Mouse (Mus musculus) bone marrow, adult 2 months (tissue): Measurements from ENCODE around the gene Cfap43. TPM values are rescaled to one million over a fixed set of nuclear protein-coding genes. Genes with fewer than 3 reads are reported as not detected.

Experiments
- H3K27ac ChIP-seq: fragments of 200-500 bp; 2 replicates; pipeline ENCODE4 v1.5.1; 2012; ENCODE audit warnings: low read depth, mild to moderate bottlenecking, control low read depth, inconsistent platforms, low read length; ENCODE audit not compliant: control insufficient read depth, poor library complexity, insufficient read depth
- H3K4me1 ChIP-seq: fragments of 200-500 bp; 2 replicates; pipeline ENCODE4 v1.6.1; 2011; ENCODE audit warnings: low read length; ENCODE audit not compliant: control insufficient read depth, insufficient read depth
- H3K4me3 ChIP-seq: fragments of 200-500 bp; replicated peaks from 2 replicates; pipeline ENCODE3; 2011; ENCODE audit warnings: mild to moderate bottlenecking, low read depth, low read length, control low read depth; ENCODE audit not compliant: control insufficient read depth
- CTCF ChIP-seq: fragments of 200-500 bp; IDR thresholded peaks from 2 replicates; pipeline ENCODE4 v1.5.1; 2011; ENCODE audit warnings: low read length, control low read depth; ENCODE audit not compliant: control insufficient read depth, insufficient read depth
- POLR2A ChIP-seq: fragments of 200-500 bp; IDR thresholded peaks from 2 replicates; pipeline ENCODE4 v1.6.1; 2011; ENCODE audit warnings: low read depth, mild to moderate bottlenecking, control low read depth, low read length, borderline replicate concordance; ENCODE audit not compliant: control insufficient read depth
- whole genome bisulfite sequencing: fragments of 180-500 bp; shearing (Covaris S2); methylation state at CpG from one replicate; pipeline ENCODE4 v1.1.7; 2018; 5-methylcytosine and 5-hydroxymethylcytosine counted together
- polyA plus RNA-seq: library from polyadenylated mRNA; stranded (reverse); fragments of >200 nt; gene quantifications from 2 replicates; pipeline ENCODE4 v1.2.4, GENCODE M21; 2011; ENCODE audit warnings: low replicate concordance; ENCODE audit not compliant: missing spikeins, insufficient read depth, insufficient read length

The Cfap43 gene
- polyA plus RNA-seq, 1 experiment, result not detected

GRCm38 (mm10) chr19:47836701-47837526, 82.2 kb downstream of the Cfap43 start:
- WGBS, result 7% methylated on average over 49 of the region's 49 CpGs
- Histone ChIP-seq H3K4me1 (no peaks in the 10 kb centered on the region; the same call in 1 of the 2 replicates), H3K27ac (no peak overlapping the region), H3K4me3 (peak overlapping the region; percentile 12)
- TF ChIP-seq POLR2A (no peak), CTCF (peak; percentile 9; the same call in 1 of the 2 replicates)

GRCm38 (mm10) chr19:47835776-47836175, 83.3 kb downstream of the Cfap43 start:
- Histone ChIP-seq H3K4me1 (no peaks in the 10 kb centered on the region; the same call in 1 of the 2 replicates), H3K4me3 (no peak overlapping the region), H3K27ac (no peak overlapping the region)
- TF ChIP-seq POLR2A (no peak), CTCF (no peak)
- 77% methylated on average over 7 of the region's 7 CpGs for WGBS

DNA sequence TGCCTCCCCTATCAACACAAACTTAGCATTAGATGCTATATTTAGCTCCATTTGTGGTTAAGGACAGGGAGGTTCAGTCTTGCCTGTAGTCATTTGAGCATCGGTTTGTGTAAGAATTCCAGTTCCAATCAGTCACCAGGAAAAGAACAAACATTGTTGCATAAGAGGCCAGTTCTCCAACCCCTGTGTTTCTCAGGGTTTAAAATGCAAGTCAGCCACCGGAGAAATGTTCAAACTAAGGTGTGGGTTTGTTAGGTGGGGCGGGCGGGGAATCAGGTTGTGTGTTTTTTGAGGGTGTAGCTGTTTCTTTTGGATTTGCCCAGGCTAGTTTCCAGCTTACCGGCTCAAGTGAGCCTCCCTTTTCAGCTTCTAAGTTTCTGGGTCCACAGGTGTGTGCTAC, 84.5 kb downstream of the Cfap43 start:
- TF ChIP-seq CTCF, result no peak
- no peak for TF ChIP-seq POLR2A
- WGBS, result 66% methylated on average over 5 of the region's 5 CpGs
- Histone ChIP-seq H3K4me3 (no peak overlapping the region), H3K27ac (no peak overlapping the region), H3K4me1 (no peaks in the 10 kb centered on the region; the same call in 1 of the 2 replicates)

DNA sequence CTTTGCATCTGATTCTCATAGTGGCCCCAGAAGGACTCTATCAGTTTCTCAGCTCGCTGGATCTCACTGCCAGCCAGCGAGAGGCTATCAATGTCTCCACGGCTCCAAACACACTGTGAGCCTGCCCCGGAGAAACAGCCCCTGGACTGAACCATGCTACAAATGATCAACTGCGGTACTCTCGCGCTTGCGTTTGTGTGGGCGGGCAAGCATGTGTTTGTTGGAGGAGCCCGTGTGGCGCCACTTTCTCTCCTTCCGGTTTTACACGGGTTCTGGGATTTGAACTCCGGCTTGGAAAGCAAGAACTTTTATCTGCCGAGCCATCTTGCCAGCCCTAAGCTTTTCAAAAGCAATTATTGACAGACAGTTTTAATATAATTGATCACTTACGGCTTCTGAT, 86.8 kb downstream of the Cfap43 start:
- no peak overlapping the region for H3K4me3 ChIP-seq
- TF ChIP-seq CTCF (no peak), POLR2A (no peak)
- 85% methylated on average over 16 of the region's 16 CpGs for WGBS
- no peaks in the 10 kb centered on the region; the same call in 1 of the 2 replicates for H3K4me1 ChIP-seq
- no peak overlapping the region for H3K27ac ChIP-seq

DNA sequence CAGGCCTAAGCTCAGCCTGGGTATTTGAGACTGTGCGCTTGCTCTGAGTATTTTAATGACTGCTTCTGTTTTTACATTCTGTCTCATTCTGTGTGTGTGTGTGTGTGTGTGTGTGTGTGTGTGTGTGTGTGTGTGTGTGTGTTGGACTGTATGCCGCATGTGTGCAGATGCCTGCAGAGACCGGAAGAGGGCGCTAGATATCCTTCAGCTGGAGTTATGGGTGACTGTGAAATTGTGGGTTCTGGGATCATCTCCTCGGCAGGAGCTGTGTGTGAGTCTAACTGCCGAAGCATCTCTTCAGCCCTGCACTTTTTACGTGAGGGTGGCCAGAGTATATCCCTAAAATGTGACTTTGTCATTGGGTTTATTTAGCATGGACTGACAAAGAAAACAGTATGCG, 88.0 kb downstream of the Cfap43 start:
- WGBS, result 89% methylated on average over 8 of the region's 8 CpGs
- Histone ChIP-seq H3K4me1 (no peaks in the 10 kb centered on the region; the same call in 1 of the 2 replicates), H3K27ac (no peak overlapping the region), H3K4me3 (no peak overlapping the region)
- no peak for TF ChIP-seq CTCF
- TF ChIP-seq POLR2A, result no peak

DNA sequence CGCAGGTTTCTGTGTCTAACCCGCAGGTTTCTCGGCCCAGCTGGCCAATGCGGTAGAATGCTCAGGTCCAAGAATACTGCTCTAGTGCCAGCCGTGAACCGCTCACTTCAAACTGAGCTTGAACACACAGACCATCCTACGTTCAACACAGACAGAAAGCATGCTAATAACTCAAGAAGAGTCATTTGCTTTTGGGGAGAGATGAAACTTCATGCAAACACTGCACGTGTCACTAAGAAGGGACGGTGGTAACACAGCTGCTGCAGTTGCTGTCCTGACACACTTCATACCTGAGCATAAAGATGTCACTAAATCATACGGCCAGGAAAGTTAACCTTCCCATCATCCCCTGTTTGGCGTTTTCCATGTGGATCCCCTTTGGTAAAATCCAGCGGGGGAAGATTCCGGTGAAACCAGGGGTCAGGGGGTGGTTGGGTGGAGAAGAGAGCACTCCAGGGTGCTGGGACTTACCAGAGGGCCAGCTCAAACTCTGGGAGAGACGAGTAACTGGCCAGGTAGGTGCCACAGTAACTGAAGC, 89.1 kb downstream of the Cfap43 start:
- H3K4me1 ChIP-seq, result no peaks in the 10 kb centered on the region; the same call in 1 of the 2 replicates
- H3K27ac ChIP-seq, result no peak overlapping the region; the same call in 1 of the 2 replicates
- WGBS, result 87% methylated on average over 14 of the region's 14 CpGs
- TF ChIP-seq POLR2A, result no peak
- no peak for TF ChIP-seq CTCF
- H3K4me3 ChIP-seq, result no peak overlapping the region

- H3K4me3 ChIP-seq, result no peak overlapping the region
- no peak for TF ChIP-seq POLR2A
- TF ChIP-seq CTCF, result no peak
- no peaks in the 10 kb centered on the region for H3K4me1 ChIP-seq
- H3K27ac ChIP-seq, result no peak overlapping the region
- WGBS, result 67% methylated on average over 5 of the region's 5 CpGs
These were observed 95.1 kb downstream of the Cfap43 start for GRCm38 (mm10) chr19:47824026-47824425.

DNA sequence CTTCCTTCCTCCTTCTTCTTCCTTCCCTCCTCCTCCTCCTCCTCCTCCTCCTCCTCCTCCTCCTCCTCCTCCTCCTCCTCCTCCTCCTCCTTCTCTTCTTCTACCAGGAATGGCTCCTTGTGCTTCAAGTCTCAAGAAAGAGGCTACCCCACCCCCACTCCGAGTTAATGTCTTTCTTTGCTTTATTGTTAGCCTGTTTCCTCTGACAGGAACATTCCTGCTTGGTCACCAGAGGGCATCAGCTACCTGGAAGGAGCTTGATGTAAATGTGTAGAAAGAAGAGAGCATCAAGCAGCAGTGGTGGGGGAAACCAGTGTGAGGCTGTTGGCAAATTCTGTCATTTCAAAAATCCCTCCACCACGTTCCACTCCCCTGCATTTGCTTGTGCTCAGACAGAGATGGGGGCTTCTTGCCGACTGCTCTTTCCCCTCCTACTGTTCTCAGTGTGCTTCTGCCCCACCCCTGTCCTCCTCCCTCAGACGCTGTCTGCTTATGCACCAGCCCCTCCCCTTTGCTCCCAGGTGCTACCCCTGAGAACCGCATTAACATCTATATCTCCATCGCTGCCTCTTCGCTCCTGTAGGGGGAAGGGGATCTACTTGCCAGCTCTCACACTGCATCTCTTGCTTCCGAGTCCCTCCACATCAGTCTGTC, 96.8 kb downstream of the Cfap43 start:
- H3K27ac ChIP-seq, result no peak overlapping the region

More for the DNA sequence above, 96.8 kb downstream of the Cfap43 start:
- no peak for TF ChIP-seq POLR2A
- TF ChIP-seq CTCF, result no peak
- Histone ChIP-seq H3K4me1 (no peaks in the 10 kb centered on the region), H3K4me3 (no peak overlapping the region)
- whole genome bisulfite sequencing, result 28% methylated on average over 8 of the region's 8 CpGs
